Mouse (Mus musculus) neutrophil, adult 59 days (primary cell): Measurements from ENCODE around the gene Dus2. TPM values are rescaled to one million over a fixed set of nuclear protein-coding genes. Genes with fewer than 3 reads are reported as not detected.

Experiments
- total RNA-seq, 2 experiments: library from RNA; stranded (reverse); gene quantifications; 1 replicate in 1 of 2; 2 replicates in 1 of 2; pipeline ENCODE4 v1.2.4; 2023

Dus2 gene
- total RNA-seq: 1 to 10 TPM; 4.9 to 5.8 TPM

DNA sequence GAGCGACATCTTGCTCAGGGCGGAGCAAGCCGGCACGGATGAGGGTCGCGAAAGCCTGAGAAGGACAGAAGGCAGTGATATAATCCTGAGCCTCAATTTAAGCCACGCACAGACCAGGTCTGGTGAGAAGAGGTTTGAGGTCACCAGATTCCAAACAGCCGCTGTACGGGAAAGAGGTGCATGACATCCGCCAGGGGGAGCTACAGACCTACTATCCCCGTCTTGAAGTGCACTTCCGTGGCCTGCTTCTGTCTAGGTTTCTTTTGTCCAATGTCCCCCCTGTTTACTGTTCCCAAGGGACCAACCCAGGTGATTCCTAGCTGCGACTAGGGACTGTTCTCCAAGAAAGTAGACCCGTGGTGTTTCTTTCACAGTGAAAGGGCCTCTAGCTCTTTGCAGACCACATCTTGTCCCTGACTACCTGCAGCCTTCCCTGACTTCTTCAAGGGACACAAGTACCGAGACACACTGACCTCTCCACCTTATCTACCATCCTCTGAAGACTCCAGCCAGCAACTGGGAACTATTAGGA, at the start of gene Dus2:
Dus2 (plus strand) TSS at position 482 of the 532 bp plus-strand sequence.

DNA sequence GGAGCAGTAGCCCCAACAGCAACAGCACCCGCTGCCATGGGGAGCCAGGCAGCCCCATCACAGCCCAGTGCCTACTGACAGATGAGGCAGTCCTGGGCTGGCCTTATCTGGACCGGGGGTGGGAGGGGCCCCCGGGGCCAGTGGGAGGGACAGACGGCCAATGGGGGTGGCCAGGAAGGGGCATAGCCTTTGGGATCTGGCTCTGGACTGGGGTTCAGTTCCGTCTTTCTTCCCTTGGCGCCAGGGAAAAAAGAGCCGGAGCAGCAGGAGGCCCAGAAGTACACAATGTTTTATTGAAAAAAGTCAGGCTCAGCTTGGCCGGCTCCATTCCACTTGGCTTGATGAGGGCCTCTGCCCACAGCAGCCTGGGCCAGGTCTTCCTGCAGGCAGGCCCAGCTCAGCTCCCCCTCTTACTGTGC, 47.8 kb upstream of the Dus2 start, which contains the start of gene Lcat:
Lcat (minus strand) TSS at position 62 of the 419 bp plus-strand sequence.

DNA sequence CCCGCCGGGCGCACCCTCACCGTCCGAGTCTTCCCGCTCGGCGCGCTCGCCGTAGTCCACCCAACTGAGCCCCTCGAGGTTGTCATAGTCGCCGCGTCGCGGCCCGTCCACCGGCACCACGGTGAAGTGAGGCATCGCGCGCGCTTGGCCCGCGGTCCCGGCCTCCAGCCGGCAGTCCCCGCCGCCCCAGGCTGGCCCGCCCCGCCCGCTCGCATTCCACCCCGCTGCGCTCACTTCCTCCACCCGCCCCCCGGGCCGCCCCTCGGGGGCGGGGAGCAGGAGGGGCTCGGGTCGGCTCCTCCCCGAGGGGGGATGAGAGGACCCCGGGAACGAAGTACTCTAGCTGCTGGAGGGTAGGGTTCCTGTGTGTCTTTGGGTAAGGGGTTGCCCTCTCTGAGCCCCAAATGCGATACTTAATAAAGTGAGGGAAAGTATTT, 25.2 kb upstream of the Dus2 start, which contains the start of gene Slc12a4:
Slc12a4 (minus strand) TSS at position 193 of the 437 bp plus-strand sequence.

DNA sequence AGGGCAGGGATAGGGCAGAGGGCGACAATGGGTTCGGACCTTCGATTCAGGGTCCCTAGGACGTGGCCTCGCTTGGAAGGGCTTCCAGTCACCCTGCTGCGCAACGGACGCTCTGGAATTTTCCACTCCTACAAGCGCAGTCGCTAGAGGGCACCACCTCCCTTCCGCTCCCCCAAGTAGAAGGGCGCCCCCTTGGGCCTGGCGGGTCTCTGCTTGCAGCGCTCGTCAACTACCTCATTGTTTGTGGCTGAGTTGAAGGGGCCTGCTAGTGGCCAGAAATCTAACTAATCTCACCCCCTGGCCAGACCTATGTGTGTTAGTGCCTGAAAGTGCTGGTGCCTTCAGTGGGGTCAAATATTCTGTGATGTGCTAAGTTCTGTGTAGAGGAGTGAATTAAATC, 11.8 kb upstream of the Dus2 start, which contains the start of gene Dpep3:
Dpep3 (minus strand) TSS at position 105 of the 400 bp plus-strand sequence.

DNA sequence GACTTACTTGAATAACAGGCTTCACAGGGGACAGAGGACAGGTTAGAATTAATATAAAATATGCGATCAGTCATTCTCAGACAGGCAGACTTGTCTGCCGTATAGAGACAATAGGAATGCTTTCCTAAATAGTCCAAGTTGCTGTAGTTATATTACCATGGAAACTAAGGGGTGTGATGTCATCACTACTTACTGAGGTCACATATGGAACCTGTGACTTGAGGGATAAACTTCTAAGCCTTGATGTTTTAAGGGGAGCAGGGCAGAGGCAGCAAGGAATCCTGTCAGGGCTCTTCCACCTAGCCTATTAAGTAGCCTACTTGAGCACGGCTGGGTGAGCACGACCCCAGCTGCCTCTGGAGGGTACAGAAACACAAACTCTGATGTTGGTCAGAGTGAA, 14.7 kb downstream of the Dus2 start, which contains the start of gene Dpep2nb:
Dpep2nb (minus strand) TSS at position 101 of the 400 bp plus-strand sequence.

DNA sequence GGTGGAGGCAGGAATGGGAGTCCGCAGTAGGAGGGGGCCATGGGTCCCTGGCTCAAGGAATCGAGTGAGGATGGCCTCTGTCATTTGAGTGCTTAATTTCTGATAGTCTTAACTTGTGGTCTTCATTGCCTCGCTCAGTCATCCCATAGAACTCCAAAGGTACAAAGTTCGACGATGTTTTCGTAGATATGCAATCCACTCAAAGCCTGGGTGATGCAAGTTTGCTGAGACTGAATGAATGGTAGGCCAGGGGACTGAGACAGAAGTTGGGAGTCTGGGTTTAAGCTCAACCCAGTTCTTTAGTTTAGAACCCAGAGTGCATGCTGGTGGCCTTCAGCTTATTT, 20.5 kb downstream of the Dus2 start, which contains the start of gene Ddx28:
Ddx28 (minus strand) TSS at position 240 of the 344 bp plus-strand sequence.

DNA sequence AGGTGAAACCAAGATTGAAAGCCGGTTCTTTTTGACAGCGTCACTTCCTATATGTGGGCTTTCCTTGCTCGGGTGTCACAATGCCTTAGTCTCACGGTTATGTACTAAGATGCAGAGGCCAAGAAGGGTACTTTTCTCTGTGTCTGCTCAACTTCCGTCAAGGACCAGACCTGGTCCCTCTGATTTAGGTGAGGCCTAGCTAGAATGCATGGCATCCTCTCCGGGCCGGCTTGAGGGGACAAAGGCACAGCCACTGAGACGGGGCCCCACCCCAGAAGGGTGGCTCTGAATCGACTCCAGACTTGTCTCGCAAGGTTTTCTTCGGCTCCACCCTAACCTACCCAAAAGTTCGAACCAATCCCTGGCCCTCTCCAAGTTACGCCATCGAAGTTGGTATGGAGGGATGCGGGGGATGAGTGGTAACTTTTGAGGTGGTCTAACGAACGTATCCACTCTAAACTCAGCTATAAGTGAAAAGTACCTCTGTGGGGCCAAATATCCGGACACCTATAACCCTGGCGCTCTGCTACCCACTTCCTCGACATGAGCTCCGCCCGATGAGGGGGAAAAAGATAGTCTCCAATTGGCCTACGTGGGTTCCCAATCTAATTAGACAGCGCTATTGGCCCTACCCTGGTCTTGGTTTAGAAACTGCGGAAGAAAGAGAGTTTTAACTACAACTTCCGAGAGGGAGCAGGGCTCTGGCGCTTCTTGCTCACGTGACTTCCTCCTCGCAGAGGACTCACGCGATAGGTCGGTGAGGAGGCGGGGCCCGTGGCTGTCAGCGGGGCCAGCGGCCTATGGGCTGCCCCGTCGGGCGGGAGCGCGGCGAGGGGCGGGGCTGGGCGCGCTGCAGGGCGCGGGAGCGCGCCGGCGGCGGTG, 67.8 kb downstream of the Dus2 start, which contains the start of gene Nfatc3:
Nfatc3 (plus strand) TSS at position 110 of the 882 bp plus-strand sequence.

Other genes starting within 250 kb of the Dus2 start
- gene Gfod2, start 232.7 kb upstream of the Dus2 start, total RNA-seq: under 1 TPM; 0.51 to 0.62 TPM
- gene Ranbp10, start 164.0 kb upstream of the Dus2 start, total RNA-seq: 10 to 100 TPM; 21.9 to 25.2 TPM
- gene Tsnaxip1, start 163.6 kb upstream of the Dus2 start, total RNA-seq: not detected
- 10 to 100 TPM; 13.5 to 17.1 TPM for gene Cenpt, start 138.1 kb upstream of the Dus2 start, total RNA-seq
- gene Thap11, start 136.2 kb upstream of the Dus2 start, total RNA-seq: 10 to 100 TPM; 32.8 to 39.9 TPM
- gene Nutf2, start 130.8 kb upstream of the Dus2 start, total RNA-seq: 10 to 100 TPM; 22.8 to 35.5 TPM
- gene Edc4, start 110.5 kb upstream of the Dus2 start, total RNA-seq: 10 to 100 TPM; 32.0 to 38.0 TPM
- not detected for gene Nrn1l, start 97.8 kb upstream of the Dus2 start, total RNA-seq
- gene Pskh1, start 90.9 kb upstream of the Dus2 start, total RNA-seq: 10 to 100 TPM; 11.6 to 12.7 TPM
- gene Ctrl, start 57.5 kb upstream of the Dus2 start, total RNA-seq: under 1 TPM in 1 of 2 experiments, not detected in 1; 0.98 TPM
- 10 to 100 TPM; 76.7 to 93.4 TPM for gene Psmb10, start 52.9 kb upstream of the Dus2 start, total RNA-seq
- not detected for gene Lcat, start 48.0 kb upstream of the Dus2 start, total RNA-seq
- 1 to 10 TPM; 5.8 to 6.9 TPM for gene Slc12a4, start 25.2 kb upstream of the Dus2 start, total RNA-seq
- under 1 TPM in 1 of 2 experiments, not detected in 1; 0.22 TPM for gene Dpep3, start 11.9 kb upstream of the Dus2 start, total RNA-seq
- gene Dpep2nb, start 14.6 kb downstream of the Dus2 start, total RNA-seq: under 1 TPM in 1 of 2 experiments, not detected in 1; 0.33 TPM
- 1 to 10 TPM; 6.7 to 8.6 TPM for gene Ddx28, start 20.5 kb downstream of the Dus2 start, total RNA-seq
- gene Nfatc3, start 67.5 kb downstream of the Dus2 start, total RNA-seq: 10 to 100 TPM; 47.5 to 51.6 TPM
- not detected for gene Esrp2, start 145.6 kb downstream of the Dus2 start, total RNA-seq
- gene Pla2g15, start 159.1 kb downstream of the Dus2 start, total RNA-seq: 10 to 100 TPM; 15.1 to 17.9 TPM
- 1 to 10 TPM; 4.3 to 7.9 TPM for gene Slc7a6, start 177.5 kb downstream of the Dus2 start, total RNA-seq
- gene Slc7a6os, start 219.6 kb downstream of the Dus2 start, total RNA-seq: 10 to 100 TPM; 22.7 to 23.5 TPM
- gene Prmt7, start 219.6 kb downstream of the Dus2 start, total RNA-seq: 1 to 10 TPM; 6.7 to 7.6 TPM